Mouse (Mus musculus) kidney, adult 11 months (tissue): ENCODE results near the gene Cpne9.
"Not testable (repeated sequence)": the region's sequence is repeated elsewhere in the genome, so short reads cannot be mapped to it uniquely, and the experiment has no call there.

Source experiments
- DNase-seq: peaks from one replicate; pipeline ENCODE4 v3.0.0; 2022

The Cpne9 gene

GRCm38 (mm10) chr6:113292938-113293337 is 10.8 kb downstream of the Cpne9 start:
- DNase-seq = no peak

- no peak for DNase-seq
Observed at GRCm38 (mm10) chr6:113296046-113296445, 13.9 kb downstream of the Cpne9 start.

GRCm38 (mm10) chr6:113296639-113297038 is 14.5 kb downstream of the Cpne9 start:
- DNase-seq = no peak

DNA sequence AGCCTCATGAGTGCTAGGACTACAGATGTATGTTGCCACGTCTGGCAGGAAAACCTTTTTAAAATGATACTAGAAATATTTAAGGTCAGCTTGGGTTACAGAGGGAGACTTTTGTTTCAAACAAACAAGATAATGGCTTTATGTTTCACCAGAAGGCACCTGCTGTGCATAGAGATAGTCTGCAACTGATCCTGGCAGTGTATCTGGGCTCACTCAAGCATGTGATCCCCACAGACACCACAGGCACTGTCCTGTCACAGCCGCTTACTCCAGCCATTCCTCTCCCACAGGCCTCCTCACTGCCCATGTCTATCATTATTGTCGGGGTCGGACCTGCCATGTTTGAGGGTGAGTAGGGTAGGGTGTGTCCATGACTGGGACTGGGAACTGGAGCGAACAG is 19.2 kb downstream of the Cpne9 start:
- DNase-seq = no peak

- no peak for DNase-seq
Observed at GRCm38 (mm10) chr6:113302258-113302657, 20.2 kb downstream of the Cpne9 start.

- DNase-seq = peak; percentile 100
Observed at GRCm38 (mm10) chr6:113306322-113306985, 24.3 kb downstream of the Cpne9 start.

- no peak for DNase-seq
Observed at GRCm38 (mm10) chr6:113306986-113307349, 24.9 kb downstream of the Cpne9 start, which contains the start of gene Brpf1. Gene Brpf1, plus strand, starts transcription at chr6:113307137.

GRCm38 (mm10) chr6:113307481-113308121 is 25.5 kb downstream of the Cpne9 start:
- peak; percentile 53 for DNase-seq

DNA sequence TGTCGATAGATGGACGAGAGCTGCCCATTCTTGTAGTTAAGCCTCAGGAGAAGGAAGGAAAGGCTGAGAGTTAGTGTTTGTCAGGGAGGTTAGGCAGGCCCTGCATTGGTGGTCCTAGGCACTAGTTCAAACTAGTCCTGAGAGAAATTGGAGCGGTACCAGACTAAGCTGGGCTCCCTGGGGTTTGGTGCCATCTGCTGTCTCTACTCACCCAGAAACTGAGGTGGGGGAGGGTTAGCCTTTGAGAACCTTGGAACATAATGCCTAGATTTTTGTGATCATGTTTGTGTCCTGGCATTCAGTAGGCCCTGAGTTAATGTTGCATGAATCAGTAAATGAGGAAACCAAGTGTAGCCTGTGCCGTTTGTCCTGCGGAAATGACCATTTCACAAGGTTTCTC is 26.0 kb downstream of the Cpne9 start:
- DNase-seq = peak; percentile 50

DNA sequence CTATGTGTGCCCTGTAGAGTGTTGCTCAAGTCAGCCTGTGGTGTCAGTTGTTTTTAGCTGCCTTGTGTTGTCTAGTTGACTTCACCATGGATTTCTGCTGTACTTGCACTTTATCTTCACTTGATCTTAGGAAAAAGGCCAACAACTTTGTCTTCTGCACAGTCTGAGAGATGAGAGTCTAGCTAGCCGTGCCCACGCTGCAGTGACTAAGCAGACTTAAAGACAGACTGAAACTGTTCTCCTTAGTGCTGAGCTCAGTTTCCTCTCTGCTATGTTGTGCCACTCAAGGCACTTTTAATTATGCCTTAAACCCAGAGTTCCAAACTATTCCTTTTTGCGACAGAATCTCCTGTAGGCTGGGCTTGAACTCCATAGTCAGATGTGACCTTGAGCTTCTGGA is 33.9 kb downstream of the Cpne9 start:
- DNase-seq = no peak

DNA sequence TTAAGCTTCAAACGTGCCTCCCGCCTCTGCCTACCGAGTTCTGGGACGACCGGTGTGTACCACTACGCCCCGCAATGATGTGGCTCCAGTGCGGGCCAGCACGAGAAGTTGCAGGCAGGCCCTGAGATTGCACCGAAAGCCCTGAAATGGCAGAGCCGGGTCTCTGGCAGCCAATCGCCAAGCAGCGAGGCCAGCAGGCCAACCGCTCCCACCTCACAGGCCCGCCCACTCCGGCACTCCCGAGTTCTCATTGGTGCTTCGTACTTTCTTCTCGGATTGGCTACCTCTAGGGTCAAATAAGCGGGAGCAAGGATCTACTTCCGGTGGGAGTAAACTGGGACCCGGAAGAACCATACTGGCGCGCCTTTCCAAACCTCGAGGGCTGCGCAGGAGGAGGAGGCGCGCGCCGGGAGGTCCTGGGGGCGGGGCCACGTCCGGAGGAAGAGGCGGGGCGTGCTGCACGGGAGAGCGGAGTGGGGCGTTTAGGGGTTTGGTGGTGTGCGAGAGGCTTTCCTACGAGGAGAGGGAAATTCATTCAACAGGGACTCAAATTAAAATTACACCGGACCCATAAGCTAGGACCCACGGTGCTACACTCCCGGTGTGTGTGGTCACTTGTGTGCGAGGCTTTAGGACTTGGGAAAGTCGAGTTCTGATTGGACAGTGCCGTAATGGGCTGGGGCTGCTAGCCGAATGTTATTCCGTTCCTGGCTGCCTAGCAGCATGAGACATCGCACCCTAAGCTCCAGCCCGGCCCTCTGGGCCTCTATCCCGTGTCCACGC is 44.6 kb downstream of the Cpne9 start, which contains the start of gene Ogg1:
Ogg1 (plus strand) TSS at position 440 of the 783 bp plus-strand sequence.
- DNase-seq = peak; percentile 100

DNA sequence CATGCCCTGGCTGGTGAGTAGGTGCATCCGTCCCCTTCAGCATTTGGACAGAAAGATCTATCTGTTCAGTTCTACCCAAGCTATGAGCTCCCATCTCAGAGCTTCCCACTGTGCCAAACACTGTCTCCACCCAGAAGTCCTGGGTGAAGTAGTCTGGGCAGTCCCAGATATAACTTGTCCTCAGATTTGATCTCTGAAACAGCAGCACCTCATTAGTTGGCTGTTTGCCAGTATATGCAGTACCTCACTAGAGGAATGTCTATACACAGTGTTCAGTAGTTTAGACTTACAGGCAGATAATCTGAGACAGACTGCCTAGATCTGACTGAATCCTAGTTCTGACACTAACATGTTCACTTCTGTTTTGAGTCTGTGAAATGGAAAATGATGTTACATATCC is 47.3 kb downstream of the Cpne9 start:
- no peak for DNase-seq

DNA sequence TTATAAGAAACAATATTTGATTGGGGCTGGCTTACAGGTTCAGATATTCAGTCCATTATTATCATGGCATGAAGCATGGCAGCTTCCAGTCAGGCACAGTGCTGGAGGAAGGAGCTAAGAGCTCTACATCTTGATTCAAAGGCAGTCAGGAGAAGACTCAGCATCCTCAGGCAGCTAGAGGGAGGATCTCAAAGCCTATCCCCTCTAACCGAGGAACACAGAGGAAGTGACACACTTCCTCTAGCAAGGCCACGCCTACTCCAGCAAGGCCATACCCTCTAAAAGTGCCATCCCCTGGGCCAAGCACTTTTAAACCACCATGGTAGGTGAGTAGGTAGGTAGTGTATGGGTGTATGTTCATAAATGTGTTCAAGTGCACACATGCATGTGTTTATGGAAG is 48.4 kb downstream of the Cpne9 start:
- DNase-seq = no peak

- DNase-seq = no peak
Observed at GRCm38 (mm10) chr6:113331721-113332120, 49.6 kb downstream of the Cpne9 start.

GRCm38 (mm10) chr6:113332734-113333133 is 50.6 kb downstream of the Cpne9 start:
- not testable (repeated sequence) for DNase-seq

DNA sequence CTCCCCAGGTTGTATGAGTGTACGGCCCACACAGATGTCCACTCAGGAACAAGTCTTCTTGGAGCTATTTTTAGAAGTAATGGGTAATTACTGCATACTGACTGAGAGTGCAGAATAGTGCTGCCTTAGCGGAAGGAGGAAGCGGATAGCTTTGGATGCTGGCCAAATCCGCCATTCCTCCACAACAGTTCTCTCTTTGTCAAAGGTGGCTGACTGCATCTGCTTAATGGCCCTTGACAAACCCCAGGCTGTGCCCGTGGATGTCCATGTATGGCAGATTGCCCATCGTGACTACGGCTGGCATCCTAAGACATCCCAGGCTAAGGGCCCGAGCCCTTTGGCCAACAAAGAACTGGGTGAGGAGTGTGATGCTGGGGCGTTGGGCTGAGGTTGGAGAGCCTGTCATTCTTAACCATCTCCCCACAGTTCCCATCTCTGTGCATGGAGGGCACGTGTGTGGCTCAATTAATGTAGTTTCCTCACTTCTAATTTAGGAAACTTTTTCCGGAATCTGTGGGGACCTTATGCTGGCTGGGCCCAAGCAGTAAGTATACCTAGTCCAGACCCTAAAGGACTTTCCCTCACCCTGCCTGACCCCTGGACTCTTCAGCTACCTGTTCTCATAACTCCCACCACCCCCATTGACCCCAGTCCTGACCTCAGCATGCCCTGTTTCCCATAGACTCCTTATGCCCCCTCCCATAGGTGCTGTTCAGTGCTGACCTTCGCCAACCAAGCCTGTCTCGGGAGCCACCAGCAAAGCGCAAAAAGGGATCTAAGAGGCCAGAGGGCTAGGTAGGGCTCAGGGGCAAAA is 51.2 kb downstream of the Cpne9 start:
- peak; percentile 89 for DNase-seq

DNA sequence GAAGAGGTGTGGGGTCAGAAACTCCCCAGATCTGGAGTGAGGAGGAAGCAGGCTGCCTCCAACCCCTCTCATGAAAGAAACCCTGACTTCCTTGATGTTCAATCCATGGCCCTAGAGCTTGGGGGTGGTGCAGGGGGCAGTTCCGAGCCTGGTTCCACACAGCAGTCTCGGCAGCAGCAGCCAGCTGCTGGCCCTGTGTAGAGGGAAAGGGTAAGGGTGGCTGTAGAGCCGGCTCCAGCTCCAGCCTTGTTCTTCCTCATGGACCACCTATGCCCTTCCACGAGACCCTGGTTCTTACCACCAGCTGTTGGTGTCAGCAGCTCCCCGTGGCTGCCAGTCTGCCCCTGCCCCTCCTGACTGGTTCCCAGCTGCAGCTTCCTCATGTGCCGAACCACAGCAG is 52.1 kb downstream of the Cpne9 start:
- no peak for DNase-seq

DNA sequence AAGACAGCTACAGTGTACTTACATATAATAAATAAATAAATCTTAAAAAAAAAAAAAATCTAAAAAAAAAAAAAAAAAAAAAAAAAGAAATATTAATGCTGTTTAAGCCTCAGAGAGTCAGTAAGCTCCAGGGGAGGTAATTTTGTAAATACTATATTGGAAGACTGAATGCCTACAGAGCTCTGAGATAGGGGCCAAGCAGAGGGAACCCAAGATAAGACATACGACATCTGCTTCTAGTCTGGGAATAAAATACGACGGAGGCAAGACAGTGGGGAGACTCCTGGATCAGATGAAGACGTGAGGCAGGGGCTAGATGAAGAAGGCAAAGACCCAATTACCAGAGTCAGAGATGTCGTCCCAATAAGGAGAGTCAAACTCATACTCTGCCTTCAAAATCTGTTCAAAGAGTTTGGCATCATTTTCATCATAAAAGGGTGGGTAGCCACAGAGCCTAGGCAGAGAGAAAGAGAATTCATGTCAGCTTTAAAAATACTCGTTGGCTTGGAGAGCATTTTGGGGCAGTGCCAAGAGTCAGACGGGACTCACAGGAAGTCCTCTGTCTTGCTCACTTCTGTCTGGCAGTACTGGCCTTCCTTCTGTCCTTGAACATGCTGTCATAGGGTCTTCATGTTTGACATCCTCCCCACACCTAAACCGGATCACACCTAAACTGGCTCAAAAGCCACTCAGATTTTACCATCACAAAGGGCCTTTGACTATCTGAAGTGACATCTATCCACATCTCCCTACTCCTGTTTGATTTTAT is 54.9 kb downstream of the Cpne9 start:
- no peak for DNase-seq

DNA sequence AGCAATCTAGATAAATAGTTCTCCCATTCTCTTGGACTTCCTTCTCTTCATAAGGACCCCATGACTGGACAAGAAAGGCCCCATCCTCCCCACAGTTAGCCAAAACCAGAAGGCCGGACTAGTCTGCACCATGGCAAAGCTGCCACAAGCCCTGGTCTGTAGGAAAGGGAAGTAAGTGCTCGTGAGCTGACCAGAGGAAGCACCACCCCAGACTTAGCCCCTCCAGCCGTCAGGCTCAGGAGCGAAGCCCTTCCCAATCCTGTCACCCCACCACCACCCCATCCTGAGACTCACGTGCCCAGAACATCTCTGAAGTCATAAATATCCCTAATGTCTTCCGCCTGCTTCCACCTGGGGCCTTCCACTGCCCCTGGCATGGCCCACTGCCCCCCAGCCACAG is 59.5 kb downstream of the Cpne9 start:
- no peak for DNase-seq

DNA sequence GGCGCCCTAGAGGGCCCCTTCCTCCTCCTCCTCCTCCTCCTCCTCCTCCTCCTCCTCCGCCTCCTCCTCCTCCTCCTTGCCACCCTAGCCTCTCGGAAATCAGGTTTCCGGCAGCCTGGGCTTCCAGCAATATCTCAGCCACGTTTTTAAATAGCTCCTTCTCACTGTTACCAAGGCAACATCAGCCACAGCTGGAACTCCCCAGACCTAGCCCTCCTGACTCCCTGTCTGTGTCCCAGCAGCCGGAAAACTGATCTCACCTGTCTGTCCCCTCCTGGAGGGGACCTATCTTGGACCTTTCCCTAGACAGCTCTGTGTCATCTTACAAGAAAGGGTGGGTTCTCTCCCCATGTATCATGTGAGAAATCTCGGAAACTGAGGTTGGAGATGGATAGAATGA is 60.2 kb downstream of the Cpne9 start:
- no peak for DNase-seq

- peak; percentile 80 for DNase-seq
Observed at GRCm38 (mm10) chr6:113343177-113344092, 61.3 kb downstream of the Cpne9 start, which contains the start of gene Camk1. Gene Camk1, minus strand, starts transcription at chr6:113343984.
